Mouse (Mus musculus) heart, adult 11 months (tissue): ENCODE data around the gene Vasp.
A peak's percentile ranks its signal among the peaks of the same experiment; 100 is the strongest.

Experiments
- DNase-seq: peaks from one replicate; pipeline ENCODE4 v3.0.0; 2022

Vasp gene

GRCm38 (mm10) chr7:19269721-19270441 is 1.7 kb downstream of the Vasp start:
- DNase-seq, result peak; percentile 99

GRCm38 (mm10) chr7:19268993-19269681 is 2.5 kb downstream of the Vasp start:
- DNase-seq, result no peak

- DNase-seq, result peak; percentile 94
These were observed 4.6 kb downstream of the Vasp start for GRCm38 (mm10) chr7:19267051-19267450.

- DNase-seq, result peak; percentile 95
These were observed 5.4 kb downstream of the Vasp start for GRCm38 (mm10) chr7:19265928-19266822.

GRCm38 (mm10) chr7:19265147-19265546 is 6.5 kb downstream of the Vasp start:
- peak; percentile 94 for DNase-seq

GRCm38 (mm10) chr7:19258336-19258735 is 13.3 kb downstream of the Vasp start:
- no peak for DNase-seq

GRCm38 (mm10) chr7:19257390-19258022 is 14.1 kb downstream of the Vasp start:
- DNase-seq, result peak; percentile 99

GRCm38 (mm10) chr7:19256567-19256966 is 15.1 kb downstream of the Vasp start:
- DNase-seq, result no peak

GRCm38 (mm10) chr7:19255395-19255794 is 16.2 kb downstream of the Vasp start:
- DNase-seq, result no peak

GRCm38 (mm10) chr7:19253437-19253836 is 18.2 kb downstream of the Vasp start:
- no peak for DNase-seq

GRCm38 (mm10) chr7:19252078-19252477 is 19.5 kb downstream of the Vasp start:
- no peak for DNase-seq

GRCm38 (mm10) chr7:19247511-19247910 is 24.1 kb downstream of the Vasp start:
- no peak for DNase-seq

GRCm38 (mm10) chr7:19246855-19247254 is 24.8 kb downstream of the Vasp start:
- DNase-seq, result no peak

GRCm38 (mm10) chr7:19245083-19245482 is 26.5 kb downstream of the Vasp start:
- peak; percentile 88 for DNase-seq

GRCm38 (mm10) chr7:19243858-19244257 is 27.8 kb downstream of the Vasp start:
- no peak for DNase-seq

- DNase-seq, result no peak
These were observed 29.6 kb downstream of the Vasp start for GRCm38 (mm10) chr7:19242005-19242404.

GRCm38 (mm10) chr7:19240905-19241463 is 30.6 kb downstream of the Vasp start:
- no peak for DNase-seq

- no peak for DNase-seq
These were observed 31.6 kb downstream of the Vasp start for GRCm38 (mm10) chr7:19239986-19240385.

- peak; percentile 97 for DNase-seq
These were observed 32.2 kb downstream of the Vasp start for GRCm38 (mm10) chr7:19239423-19239822.

GRCm38 (mm10) chr7:19238344-19238743 is 33.3 kb downstream of the Vasp start:
- DNase-seq, result peak; percentile 96

GRCm38 (mm10) chr7:19236411-19236810 is 35.2 kb downstream of the Vasp start:
- DNase-seq, result peak; percentile 95

GRCm38 (mm10) chr7:19235092-19235671 is 36.4 kb downstream of the Vasp start:
- DNase-seq, result peak; percentile 90
